22 mouse cellular contexts compared by ENCODE assay signal in genomic region chr11:69543598-69543997, GRCm38 (mm10). TPM values are rescaled to one million over a fixed set of nuclear protein-coding genes. Genes with fewer than 3 reads are reported as not detected.
A peak's percentile ranks its signal among the peaks of the same experiment; 100 is the strongest.
DNase-seq lines count a peak whose midpoint lies in the region; ATAC-seq and TF ChIP-seq lines count a peak whose summit lies in the region.
"Had no signal": no experiment of that assay in that cellular context is flagged by ENCODE, and none has a peak within 500 bp of the region (broad histone marks: within the 10 kb centered on the region; RNA-seq: fewer than 3 reads in every experiment).

No protein-coding gene starts in this region.

- peak overlapping the region; percentile 83 for H3K27ac ChIP-seq in forebrain, embryonic 13.5 days
- H3K27ac ChIP-seq in hindbrain, postnatal 0 days = peak overlapping the region; percentile 37; the same call in 1 of the 2 replicates
- H3K27ac ChIP-seq in midbrain, postnatal 0 days (ENCODE audit: low read depth, low read length) = peak overlapping the region; percentile 63
- H3K27ac ChIP-seq: embryonic facial prominence, embryonic 15.5 days; gastrocnemius, adult 2 months; heart, embryonic 10.5 days; left cerebral cortex, adult 2 months; limb, embryonic 15.5 days; neural tube, embryonic 12.5 days; stomach, postnatal 0 days had no signal

- no peak for ATAC-seq in forebrain, embryonic 13.5 days
- no peak for ATAC-seq in hindbrain, postnatal 0 days
- ATAC-seq in midbrain, postnatal 0 days (ENCODE audit: low FRiP score) = no peak
- no peak for ATAC-seq in erythroblast, adult 5-6 weeks (replicated peaks; ENCODE audit: low FRiP score, poor library complexity, severe bottlenecking)

- DNase-seq in embryo, embryonic 9.5 days (ENCODE audit: extremely low spot score) = peak; percentile 37
- no peak for DNase-seq in embryo, embryonic 10 days (ENCODE audit: low spot score)
- peak; percentile 45 for DNase-seq in hindbrain, postnatal 0 days (ENCODE audit: low spot score)
- DNase-seq in midbrain, postnatal 0 days (ENCODE audit: low spot score) = peak; percentile 51
- no peak for DNase-seq in thymus, postnatal 4 days
- no peak for DNase-seq in lung, postnatal 14 days
- DNase-seq: cerebellum, adult 9-11 months; gastrocnemius, adult 2 months; kidney, adult 11 months; kidney, postnatal 36 days; lung, embryonic 14.5 days; right cerebral cortex, adult 18-20 months; spleen, adult 18-20 months had no signal

- TF ChIP-seq CTCF in hindbrain, postnatal 0 days (IDR thresholded peaks at IDR 0.05; ENCODE audit: low read depth) = no peak
- TF ChIP-seq CTCF in midbrain, postnatal 0 days (IDR thresholded peaks at IDR 0.05) = no peak

- no peak overlapping the region for H3K9ac ChIP-seq in forebrain, embryonic 13.5 days
- peak overlapping the region; percentile 14; the same call in 1 of the 2 replicates for H3K9ac ChIP-seq in hindbrain, postnatal 0 days (replicated peaks; ENCODE audit: low read length)
- peak overlapping the region; percentile 24; the same call in 1 of the 2 replicates for H3K9ac ChIP-seq in midbrain, postnatal 0 days (replicated peaks; ENCODE audit: low read length, poor library complexity, severe bottlenecking)
- H3K9ac ChIP-seq: embryonic facial prominence, embryonic 15.5 days; limb, embryonic 15.5 days; lung, embryonic 14.5 days; neural tube, embryonic 12.5 days had no signal

- H3K4me3 ChIP-seq in forebrain, embryonic 13.5 days = no peak overlapping the region
- H3K4me3 ChIP-seq in hindbrain, postnatal 0 days (ENCODE audit: low read length) = no peak overlapping the region
- no peak overlapping the region for H3K4me3 ChIP-seq in midbrain, postnatal 0 days (ENCODE audit: low read depth, low read length)
- H3K4me3 ChIP-seq: embryonic facial prominence, embryonic 15.5 days; gastrocnemius, adult 2 months; heart, embryonic 10.5 days; left cerebral cortex, adult 2 months; limb, embryonic 15.5 days; megakaryocyte, embryonic 14.5 days; neural tube, embryonic 12.5 days had no signal

- 5% methylated on average over 3 of the region's 3 CpGs for WGBS in forebrain, embryonic 13.5 days
- WGBS in hindbrain, postnatal 0 days = 7% methylated on average over 3 of the region's 3 CpGs
- 5% methylated on average over 3 of the region's 3 CpGs for WGBS in midbrain, postnatal 0 days

- H3K27me3 ChIP-seq in forebrain, embryonic 13.5 days = no peaks in the 10 kb centered on the region
- no peaks in the 10 kb centered on the region for H3K27me3 ChIP-seq in hindbrain, postnatal 0 days (ENCODE audit: insufficient read depth, low read length)
- no peaks in the 10 kb centered on the region for H3K27me3 ChIP-seq in midbrain, postnatal 0 days (ENCODE audit: insufficient read depth, low read length)
- H3K27me3 ChIP-seq: embryonic facial prominence, embryonic 15.5 days; limb, embryonic 15.5 days; neural tube, embryonic 12.5 days had no signal

- peaks cover 56% of the 10 kb centered on the region for H3K4me1 ChIP-seq in forebrain, embryonic 13.5 days
- peaks cover 18% of the 10 kb centered on the region for H3K4me1 ChIP-seq in hindbrain, postnatal 0 days (ENCODE audit: insufficient read depth, low read length)
- H3K4me1 ChIP-seq in midbrain, postnatal 0 days (ENCODE audit: insufficient read depth, low read length) = peaks cover 14% of the 10 kb centered on the region

- no peaks in the 10 kb centered on the region for H3K9me3 ChIP-seq in forebrain, embryonic 13.5 days (replicated peaks)
- H3K9me3 ChIP-seq in hindbrain, postnatal 0 days (ENCODE audit: low read length) = no peaks in the 10 kb centered on the region
- no peaks in the 10 kb centered on the region for H3K9me3 ChIP-seq in midbrain, postnatal 0 days (ENCODE audit: low read length)
- H3K9me3 ChIP-seq: embryonic facial prominence, embryonic 15.5 days; heart, embryonic 10.5 days; limb, embryonic 15.5 days; megakaryocyte, embryonic 14.5 days; neural tube, embryonic 12.5 days had no signal

- peak overlapping the region; percentile 1; the same call in 1 of the 2 replicates for H3K4me2 ChIP-seq in forebrain, embryonic 13.5 days
- H3K4me2 ChIP-seq in hindbrain, postnatal 0 days (ENCODE audit: low read depth, low read length) = 0 out of 2 replicates have a peak overlapping the region, but pooled peaks have one; percentile 8
- H3K4me2 ChIP-seq in midbrain, postnatal 0 days (ENCODE audit: low read depth, low read length, poor library complexity, severe bottlenecking) = 0 out of 2 replicates have a peak overlapping the region, but pooled peaks have one; percentile 3
- H3K4me2 ChIP-seq: embryonic facial prominence, embryonic 15.5 days; limb, embryonic 15.5 days; lung, embryonic 14.5 days; neural tube, embryonic 12.5 days had no signal

- H3K36me3 ChIP-seq in forebrain, embryonic 13.5 days (ENCODE audit: poor library complexity, severe bottlenecking) = no peaks in the 10 kb centered on the region
- no peaks in the 10 kb centered on the region for H3K36me3 ChIP-seq in hindbrain, postnatal 0 days (ENCODE audit: insufficient read depth, low read length)
- H3K36me3 ChIP-seq in midbrain, postnatal 0 days (ENCODE audit: insufficient read depth, low read length) = no peaks in the 10 kb centered on the region
- H3K36me3 ChIP-seq: embryonic facial prominence, embryonic 15.5 days; heart, embryonic 10.5 days; limb, embryonic 15.5 days; neural tube, embryonic 12.5 days had no signal

RNA-seq across cellular contexts. Expression of gene Dnah2, which starts 5.3 kb away (rescaled TPM):
- polyA plus RNA-seq in forebrain, embryonic 13.5 days (2015; fragmentation: Nextera tagmentation; extraction: Ambion mirVana) = 1.7 and 2.0 TPM in 2 replicates
- total RNA-seq in hindbrain, postnatal 0 days (2014; rRNA removed) = 3.9 and 4.9 TPM in 2 replicates
- polyA plus RNA-seq in hindbrain, postnatal 0 days (2015; fragmentation: Nextera tagmentation; extraction: Ambion mirVana) = 2.0 and 3.2 TPM in 2 replicates
- total RNA-seq in midbrain, postnatal 0 days (2014; rRNA removed) = 9.5 and 12.5 TPM in 2 replicates
- 3.9 and 4.1 TPM in 2 replicates for polyA plus RNA-seq in midbrain, postnatal 0 days (2015; fragmentation: Nextera tagmentation; extraction: Ambion mirVana)
- not detected in 2 replicates for total RNA-seq in erythroblast, adult 5-6 weeks (2015; ENCODE audit: low replicate concordance)
- not detected in 2 replicates for total RNA-seq in erythroblast, adult 5-6 weeks (2017; ENCODE audit: low replicate concordance)

RNA-seq across cellular contexts. Expression of gene Efnb3, which starts 16.4 kb away (rescaled TPM):
- 63.1 and 72.0 TPM in 2 replicates for polyA plus RNA-seq in forebrain, embryonic 13.5 days (2015; fragmentation: Nextera tagmentation; extraction: Ambion mirVana)
- 97.9 and 111 TPM in 2 replicates for total RNA-seq in hindbrain, postnatal 0 days (2014; rRNA removed)
- 93.3 and 94.4 TPM in 2 replicates for polyA plus RNA-seq in hindbrain, postnatal 0 days (2015; fragmentation: Nextera tagmentation; extraction: Ambion mirVana)
- total RNA-seq in midbrain, postnatal 0 days (2014; rRNA removed) = 145 and 155 TPM in 2 replicates
- polyA plus RNA-seq in midbrain, postnatal 0 days (2015; fragmentation: Nextera tagmentation; extraction: Ambion mirVana) = 151 and 166 TPM in 2 replicates
- total RNA-seq in erythroblast, adult 5-6 weeks (2015; ENCODE audit: low replicate concordance) = 1.2 TPM in 1 of 2 replicates, not detected in the other
- total RNA-seq in erythroblast, adult 5-6 weeks (2017; ENCODE audit: low replicate concordance) = 1.3 and 2.2 TPM in 2 replicates

RNA-seq across cellular contexts. Expression of gene Wrap53, which starts 36.5 kb away (rescaled TPM):
- polyA plus RNA-seq in forebrain, embryonic 13.5 days (2015; fragmentation: Nextera tagmentation; extraction: Ambion mirVana) = 32.0 and 35.1 TPM in 2 replicates
- total RNA-seq in hindbrain, postnatal 0 days (2014; rRNA removed) = 16.4 and 19.4 TPM in 2 replicates
- 12.8 and 13.8 TPM in 2 replicates for polyA plus RNA-seq in hindbrain, postnatal 0 days (2015; fragmentation: Nextera tagmentation; extraction: Ambion mirVana)
- 15.7 and 16.8 TPM in 2 replicates for total RNA-seq in midbrain, postnatal 0 days (2014; rRNA removed)
- polyA plus RNA-seq in midbrain, postnatal 0 days (2015; fragmentation: Nextera tagmentation; extraction: Ambion mirVana) = 12.6 and 14.2 TPM in 2 replicates
- 18.4 and 21.3 TPM in 2 replicates for total RNA-seq in erythroblast, adult 5-6 weeks (2015; ENCODE audit: low replicate concordance)
- 7.7 and 8.9 TPM in 2 replicates for total RNA-seq in erythroblast, adult 5-6 weeks (2017; ENCODE audit: low replicate concordance)

RNA-seq across cellular contexts. Expression of gene Trp53, which starts 36.6 kb away (rescaled TPM):
- polyA plus RNA-seq in forebrain, embryonic 13.5 days (2015; fragmentation: Nextera tagmentation; extraction: Ambion mirVana) = 119 and 129 TPM in 2 replicates
- 33.5 and 41.5 TPM in 2 replicates for total RNA-seq in hindbrain, postnatal 0 days (2014; rRNA removed)
- 36.6 and 37.4 TPM in 2 replicates for polyA plus RNA-seq in hindbrain, postnatal 0 days (2015; fragmentation: Nextera tagmentation; extraction: Ambion mirVana)
- 29.5 and 34.5 TPM in 2 replicates for total RNA-seq in midbrain, postnatal 0 days (2014; rRNA removed)
- 30.3 and 31.9 TPM in 2 replicates for polyA plus RNA-seq in midbrain, postnatal 0 days (2015; fragmentation: Nextera tagmentation; extraction: Ambion mirVana)
- 44.6 and 56.8 TPM in 2 replicates for total RNA-seq in erythroblast, adult 5-6 weeks (2015; ENCODE audit: low replicate concordance)
- total RNA-seq in erythroblast, adult 5-6 weeks (2017; ENCODE audit: low replicate concordance) = 25.1 and 28.0 TPM in 2 replicates

Comparison
In these comparisons a context has a peak if more than half of its experiments do, and no peak if none do; other contexts are left out.
1. DNase-seq: peak in embryo, embryonic 9.5 days (single experiment), hindbrain, postnatal 0 days (single experiment) and midbrain, postnatal 0 days (single experiment); none in embryo, embryonic 10 days (single experiment), thymus, postnatal 4 days (single experiment) and lung, postnatal 14 days (single experiment).
2. RNA of gene Efnb3, which starts 16.4 kb away (total RNA-seq): 145 to 155 TPM in midbrain, postnatal 0 days and 97.9 to 111 TPM in hindbrain, postnatal 0 days; 1.2 to 2.2 TPM in erythroblast, adult 5-6 weeks; every median in the first group is over 10 times any median in the second.
3. Peak in every context shown above with its lines, with median percentiles within 50 percentile points of each other: H3K27ac ChIP-seq and H3K4me2 ChIP-seq.